Mouse (Mus musculus): ENCODE data around the gene Dctn2.

The Dctn2 gene

DNA sequence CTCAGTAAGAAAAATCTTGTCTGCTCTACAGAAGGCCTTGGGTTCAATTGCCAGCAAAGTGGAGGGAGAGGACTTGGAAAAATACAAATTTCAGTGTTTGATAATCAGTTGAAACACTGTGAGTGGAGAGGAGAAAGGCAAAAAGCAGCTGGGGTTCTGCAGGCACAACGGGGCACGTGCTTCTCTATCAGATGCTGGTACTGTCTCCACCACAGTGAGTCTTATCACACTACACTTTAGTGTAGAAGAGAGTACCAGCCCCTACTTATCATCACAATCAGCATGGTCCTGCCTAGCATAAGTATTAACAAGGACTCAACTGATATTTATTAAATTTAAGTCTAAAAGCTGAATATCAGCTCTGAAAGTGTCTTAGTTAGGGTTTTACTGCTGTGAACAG lies 51.1 kb downstream of the Dctn2 start:
- no peak for DNase-seq

DNA sequence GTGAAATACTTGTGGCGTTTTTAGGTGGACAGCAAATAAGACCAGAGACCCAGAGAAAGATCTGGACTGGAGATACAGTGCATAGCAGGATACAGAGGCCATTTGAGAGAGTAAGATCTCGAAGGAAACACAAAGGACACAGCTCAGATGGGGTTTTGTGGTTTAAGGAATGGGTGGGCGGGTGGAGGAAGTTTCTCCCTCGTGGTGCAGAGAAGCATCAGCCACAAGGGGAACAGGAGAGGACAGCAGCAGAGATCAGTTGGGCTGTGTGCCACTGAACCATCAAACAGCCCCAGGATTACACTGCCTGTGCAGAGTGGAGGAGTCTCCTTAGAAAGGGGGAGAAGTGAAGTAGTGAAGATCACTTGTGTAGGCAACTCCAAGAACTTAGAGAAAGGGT lies 51.8 kb downstream of the Dctn2 start:
- DNase-seq, result no peak

DNA sequence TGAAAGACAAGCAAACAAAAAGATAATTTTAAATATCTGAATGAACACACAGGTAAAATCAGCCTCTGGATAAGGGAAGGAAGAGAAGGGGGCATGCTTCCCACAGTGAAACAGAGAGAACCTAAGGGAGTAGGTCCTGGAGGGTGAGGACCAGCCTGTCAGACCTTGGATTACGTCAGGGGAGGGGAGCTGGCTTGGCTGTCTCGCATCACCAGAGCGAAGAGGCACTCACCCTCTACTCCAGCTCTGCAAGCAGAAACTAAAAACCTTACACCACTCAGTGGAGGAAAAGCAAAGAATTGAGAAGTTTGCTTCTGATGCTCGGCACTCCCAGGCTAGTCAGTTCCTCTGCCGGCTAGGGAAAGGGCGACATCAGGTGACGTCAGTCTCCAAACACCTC lies 53.8 kb downstream of the Dctn2 start:
- DNase-seq, result no peak

DNA sequence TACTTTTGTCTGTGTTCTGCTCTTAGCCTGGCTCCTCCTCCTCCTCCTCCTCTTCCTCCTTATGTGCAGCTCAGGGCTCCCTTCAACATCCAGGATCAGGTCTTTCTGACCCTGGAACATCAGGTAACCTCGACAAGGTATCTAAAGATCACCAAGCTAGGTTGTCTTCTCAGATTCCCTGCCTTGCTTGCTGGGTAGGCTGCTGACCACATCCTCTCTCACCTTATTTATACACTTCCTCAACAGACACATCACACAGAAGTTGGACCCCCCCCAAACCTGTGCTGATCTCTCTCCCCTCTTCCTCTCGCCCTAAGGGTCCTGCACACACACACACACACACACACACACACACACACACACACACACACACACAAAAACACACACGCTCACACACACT lies 55.5 kb downstream of the Dctn2 start, which contains the start of gene Arhgap9:
TSS of gene Arhgap9 (plus strand) at position 344 of the 400 bp plus-strand sequence.
- peak; percentile 34 to 43 for DNase-seq

DNA sequence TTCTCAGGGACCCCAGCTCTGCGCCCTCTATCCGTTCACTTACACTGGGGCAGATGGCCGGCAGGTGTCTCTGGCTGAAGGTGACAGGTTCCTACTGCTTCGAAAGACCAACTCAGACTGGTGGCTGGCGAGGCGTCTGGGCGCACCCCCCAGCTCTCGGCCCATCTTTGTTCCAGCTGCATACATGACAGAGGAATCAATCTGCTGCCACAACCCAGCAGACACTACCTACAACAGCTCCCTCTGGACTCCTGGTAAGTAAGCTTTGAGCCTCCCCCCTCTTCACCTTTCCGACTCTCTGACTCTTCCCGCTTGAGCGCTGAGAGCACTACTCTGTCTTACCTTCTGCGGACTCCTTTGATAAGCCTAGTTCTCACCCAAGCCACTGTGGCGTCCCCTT lies 56.0 kb downstream of the Dctn2 start:
- DNase-seq, result peak in 1 of 2 experiments; percentile 20

DNA sequence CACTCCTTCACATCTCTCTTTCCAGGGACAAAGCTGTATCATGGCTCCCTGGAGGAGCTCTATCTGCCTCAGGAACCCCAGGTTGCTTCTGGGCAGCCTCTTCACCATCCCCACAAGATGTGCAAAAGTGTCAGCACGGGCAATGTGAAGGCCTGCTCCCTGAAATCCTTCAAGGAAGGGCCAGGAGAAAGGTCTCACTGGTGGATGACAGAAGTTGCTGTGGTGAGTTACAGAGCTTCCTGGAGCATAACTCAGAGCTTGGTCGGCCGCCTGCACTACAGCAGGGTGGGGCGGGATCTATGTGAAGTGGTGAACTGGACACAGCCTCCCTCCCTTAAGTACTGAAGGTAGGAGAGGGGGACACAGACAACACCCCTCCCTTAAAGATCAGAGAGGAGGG lies 56.5 kb downstream of the Dctn2 start:
- DNase-seq, result no peak

DNA sequence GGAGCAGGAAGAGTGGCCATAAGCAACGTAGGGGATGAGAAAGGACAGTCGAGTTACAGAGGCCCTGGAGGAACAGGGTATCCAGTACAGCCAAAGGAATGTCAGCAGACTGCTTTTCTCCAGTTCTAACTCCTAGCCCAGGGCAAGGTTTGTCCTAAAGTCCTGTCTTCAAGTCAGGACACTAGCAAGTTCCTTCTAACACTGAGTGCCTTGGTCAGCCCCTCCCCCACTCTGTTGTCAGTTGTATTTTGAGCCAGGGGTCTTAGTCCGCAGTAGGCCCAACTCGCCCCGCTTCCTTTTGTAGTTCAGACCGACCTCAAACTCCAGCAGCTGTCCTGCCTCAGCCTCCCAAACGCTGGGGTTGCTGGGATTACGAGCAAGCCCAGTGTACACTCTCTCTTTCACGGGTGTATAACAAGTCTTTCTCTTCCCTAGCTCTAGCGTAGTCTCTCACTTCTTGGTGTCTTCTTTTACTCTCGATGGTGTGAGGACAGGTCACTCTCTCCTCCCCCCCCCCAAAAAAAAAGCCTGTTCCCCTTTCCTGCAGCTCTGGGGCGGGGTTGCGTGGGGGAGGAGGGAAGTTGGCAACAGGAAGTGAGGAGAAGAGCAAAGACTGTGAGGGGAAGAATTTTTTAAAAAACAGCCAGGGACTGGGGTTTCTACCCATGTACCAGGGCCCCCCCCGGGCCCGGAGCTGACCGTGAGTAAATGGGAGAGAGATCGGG lies 57.1 kb downstream of the Dctn2 start:
- peak; percentile 69 to 71 for DNase-seq

DNA sequence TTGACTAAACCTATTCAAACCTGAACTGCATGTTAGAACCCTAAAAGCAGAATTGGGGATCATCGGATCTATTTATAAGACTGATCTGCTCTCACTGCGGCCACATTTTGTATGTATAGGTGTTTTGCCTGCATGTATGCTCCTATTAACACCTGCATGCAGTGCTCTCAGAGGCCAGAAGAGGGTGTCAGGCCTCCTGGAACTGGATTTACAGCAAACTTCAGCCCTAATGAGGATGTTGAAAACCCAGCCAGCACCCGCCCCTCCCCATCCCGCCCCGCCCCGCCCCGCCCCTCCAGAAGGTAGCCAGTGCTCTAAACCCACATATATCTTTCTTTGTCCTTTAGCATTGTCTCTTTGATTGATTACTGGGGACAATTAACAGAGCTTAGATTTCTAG lies 58.3 kb downstream of the Dctn2 start:
- peak; percentile 84 to 89 for DNase-seq

DNA sequence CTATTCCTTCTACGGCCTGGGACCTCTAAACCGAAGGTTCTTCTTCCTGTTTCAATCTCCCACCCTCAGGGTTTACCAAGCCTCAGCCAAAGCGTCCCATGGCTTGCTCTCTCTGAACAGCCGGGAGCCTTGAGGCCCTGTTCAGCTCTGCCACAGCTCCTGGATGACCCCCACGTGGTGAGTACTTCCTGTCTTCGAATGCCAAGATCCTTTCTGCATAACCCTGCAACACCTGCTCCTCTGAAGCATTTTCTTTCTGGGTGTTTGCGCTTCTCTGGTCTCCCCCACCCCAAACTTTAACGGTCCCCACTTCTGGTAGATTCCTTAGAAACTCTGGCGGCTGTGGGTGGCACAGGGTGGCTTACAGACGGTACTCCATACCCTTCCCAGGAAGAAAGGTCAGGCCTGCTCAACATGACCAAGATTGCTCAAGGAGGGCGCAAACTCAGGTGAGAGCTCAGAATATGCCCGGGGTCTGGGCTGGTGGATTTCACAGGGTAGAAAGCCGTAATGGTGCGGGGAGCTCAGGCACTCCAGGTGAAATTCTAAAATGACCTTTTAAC lies 59.4 kb downstream of the Dctn2 start:
- DNase-seq, result peak in 1 of 2 experiments; percentile 28

DNA sequence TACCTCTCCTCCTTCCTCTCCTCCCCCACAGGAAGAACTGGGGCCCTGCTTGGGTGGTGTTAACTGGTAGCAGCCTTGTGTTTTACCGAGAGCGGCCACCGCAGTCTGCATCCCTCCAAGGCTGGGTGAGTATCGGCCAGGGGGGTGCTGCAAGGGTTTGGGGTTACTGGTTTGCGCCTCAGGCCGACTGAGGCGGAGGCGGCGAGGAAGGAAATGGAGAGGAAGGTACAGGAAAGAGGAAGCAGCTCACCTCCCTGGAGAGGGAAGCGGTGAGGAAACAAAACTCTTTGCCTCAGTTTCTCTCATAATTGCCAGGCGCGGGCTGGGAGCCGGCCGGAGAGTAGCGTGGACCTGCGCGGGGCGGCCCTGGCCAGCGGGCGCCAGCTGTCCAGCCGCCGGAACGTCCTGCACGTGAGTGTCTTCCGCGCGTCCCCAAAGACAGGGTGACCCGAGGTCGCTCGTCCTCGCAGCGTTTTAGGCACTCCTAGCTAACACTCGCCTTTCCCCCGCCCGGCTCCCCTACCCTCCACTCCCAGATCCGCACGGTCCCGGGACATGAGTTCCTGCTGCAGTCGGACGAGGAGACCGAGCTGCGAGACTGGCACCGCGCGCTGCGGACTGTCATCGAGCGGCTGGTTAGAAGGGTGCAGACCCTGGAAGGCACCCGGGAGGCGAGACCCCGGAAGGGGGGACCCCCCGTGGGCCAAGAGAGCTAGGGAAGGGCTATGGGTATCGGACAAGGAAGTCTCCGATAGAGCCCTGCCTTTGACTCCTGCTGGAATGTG lies 60.0 kb downstream of the Dctn2 start:
- peak; percentile 25 to 30 for DNase-seq

DNA sequence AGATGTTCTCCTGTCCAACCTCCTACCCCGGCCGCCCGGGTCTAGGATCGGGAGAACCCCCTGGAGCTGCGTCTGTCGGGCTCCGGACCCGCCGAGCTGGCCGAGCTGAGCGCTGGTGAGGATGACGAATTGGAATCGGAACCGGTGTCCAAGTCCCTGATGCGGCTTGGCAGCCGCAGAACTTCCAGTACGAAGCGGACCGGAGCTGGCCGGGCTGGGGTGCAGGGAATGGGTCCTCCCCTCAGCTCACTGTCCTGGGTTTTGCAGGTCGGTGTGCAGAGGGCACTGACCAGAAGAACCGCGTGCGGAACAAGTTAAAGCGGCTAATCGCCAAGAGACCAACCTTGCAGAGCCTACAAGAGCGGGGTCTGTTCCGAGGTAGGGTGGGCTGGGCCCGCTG lies 60.7 kb downstream of the Dctn2 start:
- DNase-seq, result no peak

DNA sequence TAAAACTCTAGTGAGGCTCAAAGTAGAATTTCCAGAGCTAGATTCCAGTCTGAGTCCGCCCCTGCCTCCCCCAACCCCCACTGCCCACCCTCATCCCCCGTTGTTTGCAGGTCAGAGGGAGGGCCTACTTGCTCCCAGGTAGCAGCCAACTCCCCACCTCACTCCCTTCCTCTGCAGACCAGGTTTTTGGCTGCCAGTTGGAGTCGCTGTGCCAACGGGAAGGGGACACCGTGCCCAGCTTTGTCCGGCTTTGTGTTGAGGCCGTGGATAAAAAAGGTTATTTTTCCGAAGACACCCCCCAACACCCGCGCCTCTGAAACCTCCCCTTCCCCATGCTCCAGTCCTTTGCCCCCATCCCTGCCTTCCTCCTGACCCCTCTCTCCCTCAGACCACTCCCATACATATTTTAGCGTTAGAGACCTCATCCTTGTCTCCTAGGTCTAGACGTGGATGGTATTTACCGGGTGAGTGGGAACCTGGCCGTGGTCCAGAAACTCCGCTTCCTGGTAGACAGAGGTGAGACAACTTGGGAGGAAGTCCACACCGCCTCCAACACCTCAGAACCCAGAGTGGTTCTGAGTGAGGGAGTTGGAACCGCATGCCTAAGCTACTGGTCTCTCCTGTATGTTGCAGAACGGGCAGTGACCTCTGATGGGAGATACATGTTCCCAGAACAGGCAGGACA lies 61.4 kb downstream of the Dctn2 start:
- DNase-seq, result no peak

DNA sequence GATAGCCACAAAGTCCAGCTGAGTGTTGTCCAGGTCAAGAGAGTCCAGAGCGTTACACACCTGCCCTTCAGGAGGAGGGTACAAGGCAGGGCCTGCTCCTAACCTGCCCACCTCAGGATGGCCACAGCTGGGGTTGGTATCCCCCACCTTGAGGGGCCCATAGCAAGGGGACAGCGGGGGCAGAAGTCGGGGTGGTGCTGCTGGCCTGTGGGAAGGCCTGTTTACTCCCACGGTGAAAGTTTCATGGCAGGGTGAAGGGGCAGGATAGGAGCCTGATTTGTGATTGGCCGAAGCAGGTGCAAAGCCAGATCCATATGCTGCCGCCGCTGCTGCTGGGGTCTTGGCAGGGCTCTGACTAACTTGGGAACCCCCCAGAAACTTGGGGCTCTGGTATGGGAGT lies 64.0 kb downstream of the Dctn2 start:
- no peak for DNase-seq
